Mouse (Mus musculus) liver, adult 2 months (tissue): ENCODE data around the gene Gm12830. TPM values are rescaled to one million over a fixed set of nuclear protein-coding genes. Genes with fewer than 3 reads are reported as not detected.

Source experiments
- DNase-seq: peaks from one replicate; pipeline ENCODE4 v3.0.0-alpha.2; 2011; ENCODE audit warnings: low read depth, low spot score; ENCODE audit errors: extremely low read depth
- H3K27ac ChIP-seq: fragments of 200-500 bp; replicated peaks from 2 replicates; pipeline ENCODE4 v1.5.1; 2012; ENCODE audit warnings: low read depth, mild to moderate bottlenecking, control low read depth, inconsistent platforms, low read length; ENCODE audit not compliant: insufficient read depth
- H3K27me3 ChIP-seq: fragments of 200-500 bp; 2 replicates; pipeline ENCODE4 v1.6.1; 2012; ENCODE audit warnings: mild to moderate bottlenecking, moderate library complexity, low read length, inconsistent platforms; ENCODE audit not compliant: control insufficient read depth, insufficient read depth
- H3K36me3 ChIP-seq: fragments of 200-500 bp; 2 replicates; pipeline ENCODE4 v1.6.1; 2012; ENCODE audit warnings: low read length, inconsistent platforms; ENCODE audit not compliant: control insufficient read depth, insufficient read depth
- H3K4me1 ChIP-seq: fragments of 200-500 bp; 2 replicates; pipeline ENCODE4 v1.6.1; 2011; ENCODE audit warnings: low read length; ENCODE audit not compliant: control insufficient read depth, insufficient read depth
- H3K4me3 ChIP-seq: fragments of 200-500 bp; 2 replicates; pipeline ENCODE4 v1.5.1; 2011; ENCODE audit warnings: low read depth, mild to moderate bottlenecking, control low read depth, low read length, moderate library complexity; ENCODE audit not compliant: insufficient read depth
- H3K79me2 ChIP-seq: fragments of 200-500 bp; 2 replicates; pipeline ENCODE4 v1.6.1; 2012; ENCODE audit warnings: inconsistent platforms, mild to moderate bottlenecking, low read length, moderate library complexity; ENCODE audit not compliant: control insufficient read depth, insufficient read depth
- H3K9ac ChIP-seq: fragments of 200-500 bp; 2 replicates; pipeline ENCODE4 v1.6.1; 2012; ENCODE audit warnings: low read depth, mild to moderate bottlenecking, control low read depth, inconsistent platforms, low read length
- CTCF ChIP-seq: fragments of 200-500 bp; IDR thresholded peaks from 2 replicates; pipeline ENCODE4 v1.5.1; 2011; ENCODE audit warnings: low read depth, low read length, control low read depth
- POLR2A ChIP-seq: fragments of 200-500 bp; IDR thresholded peaks from 2 replicates; pipeline ENCODE4 v1.6.1; 2011; ENCODE audit warnings: low read length, control low read depth; ENCODE audit not compliant: insufficient read depth; ENCODE audit errors: extremely low read depth
- WGBS: fragments of 180-500 bp; shearing (Covaris S2); methylation state at CpG from one replicate; pipeline ENCODE4 v1.1.7; 2018; 5-methylcytosine and 5-hydroxymethylcytosine counted together
- polyA plus RNA-seq: library from polyadenylated mRNA; depleted of rRNA; stranded (reverse); fragments of >200 nt; gene quantifications from 2 replicates; pipeline ENCODE4 v1.2.3, GENCODE M21; 2012
- total RNA-seq: library from RNA; depleted of rRNA; stranded (reverse); fragments of >200 nt; gene quantifications from 2 replicates; pipeline ENCODE4 v1.2.3, GENCODE M21; 2014

Gm12830 gene
- total and polyA plus RNA-seq, 2 experiments = not detected

DNA sequence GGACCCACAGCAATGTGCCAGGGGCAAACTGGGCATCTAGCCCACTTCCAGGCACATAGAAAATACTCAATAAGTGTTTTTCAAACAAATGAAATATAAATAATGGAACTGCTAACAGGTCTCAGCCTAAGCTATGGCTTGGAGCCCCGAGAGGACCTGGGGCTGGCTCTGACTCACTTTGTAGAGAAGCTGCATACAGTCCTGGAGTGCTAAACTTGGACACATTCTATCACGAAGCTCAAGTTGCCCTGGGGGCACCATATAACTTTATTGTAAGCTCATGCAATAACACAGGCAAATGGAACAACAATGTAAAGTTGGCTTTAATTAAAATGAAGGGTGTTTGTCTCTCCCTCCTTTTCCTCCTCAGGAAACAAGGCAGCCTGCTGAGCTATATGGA, 32.4 kb downstream of the Gm12830 start:
- no peak overlapping the region for H3K9ac ChIP-seq
- no peak overlapping the region for H3K27ac ChIP-seq
- no peak for DNase-seq
- H3K4me3 ChIP-seq = no peak overlapping the region
- TF ChIP-seq POLR2A = no peak
- TF ChIP-seq CTCF = no peak
- no peaks in the 10 kb centered on the region for H3K79me2 ChIP-seq
- no peaks in the 10 kb centered on the region for H3K36me3 ChIP-seq
- 74% methylated on average over 2 of the region's 2 CpGs for WGBS
- H3K27me3 ChIP-seq = peaks cover 25% of the 10 kb centered on the region; the same call in 1 of the 2 replicates
- no peaks in the 10 kb centered on the region for H3K4me1 ChIP-seq

GRCm38 (mm10) chr4:114858426-114858825, 36.9 kb downstream of the Gm12830 start:
- Histone ChIP-seq H3K79me2 (no peaks in the 10 kb centered on the region), H3K4me3 (no peak overlapping the region), H3K27me3 (peaks cover 30% of the 10 kb centered on the region; the same call in 1 of the 2 replicates), H3K36me3 (no peaks in the 10 kb centered on the region), H3K27ac (no peak overlapping the region), H3K4me1 (no peaks in the 10 kb centered on the region), H3K9ac (no peak overlapping the region)
- 52% methylated on average over 5 of the region's 5 CpGs for WGBS
- TF ChIP-seq POLR2A = no peak
- no peak for TF ChIP-seq CTCF
- DNase-seq = no peak

- Histone ChIP-seq H3K36me3 (no peaks in the 10 kb centered on the region), H3K4me1 (no peaks in the 10 kb centered on the region), H3K79me2 (no peaks in the 10 kb centered on the region), H3K27me3 (peaks cover 10% of the 10 kb centered on the region; the same call in 1 of the 2 replicates), H3K9ac (no peak overlapping the region), H3K27ac (no peak overlapping the region), H3K4me3 (no peak overlapping the region)
- DNase-seq = no peak
- 82% methylated on average over 5 of the region's 5 CpGs for WGBS
- TF ChIP-seq CTCF (no peak), POLR2A (no peak)
Measured at GRCm38 (mm10) chr4:114863166-114863565, 41.6 kb downstream of the Gm12830 start.

- no peak overlapping the region for H3K9ac ChIP-seq
- H3K27ac ChIP-seq = no peak overlapping the region
- no peak overlapping the region for H3K4me3 ChIP-seq
- peak; percentile 69 for DNase-seq
- TF ChIP-seq CTCF = no peak
- TF ChIP-seq POLR2A = no peak
- H3K79me2 ChIP-seq = no peaks in the 10 kb centered on the region
- no peaks in the 10 kb centered on the region for H3K36me3 ChIP-seq
- 17% methylated on average over 11 of the region's 11 CpGs for WGBS
- peaks cover 5% of the 10 kb centered on the region for H3K4me1 ChIP-seq
- no peaks in the 10 kb centered on the region; the same call in 1 of the 2 replicates for H3K27me3 ChIP-seq
Measured at GRCm38 (mm10) chr4:114869765-114870490, 48.4 kb downstream of the Gm12830 start.

GRCm38 (mm10) chr4:114876441-114876972, 55.0 kb downstream of the Gm12830 start:
- H3K27me3 ChIP-seq = no peaks in the 10 kb centered on the region
- H3K27ac ChIP-seq = no peak overlapping the region
- DNase-seq = no peak
- H3K4me1 ChIP-seq = no peaks in the 10 kb centered on the region; the same call in 1 of the 2 replicates
- whole genome bisulfite sequencing = 65% methylated on average over 8 of the region's 8 CpGs
- H3K79me2 ChIP-seq = no peaks in the 10 kb centered on the region
- no peak for TF ChIP-seq CTCF
- no peak for TF ChIP-seq POLR2A
- H3K4me3 ChIP-seq = no peak overlapping the region
- no peak overlapping the region for H3K9ac ChIP-seq
- no peaks in the 10 kb centered on the region for H3K36me3 ChIP-seq

DNA sequence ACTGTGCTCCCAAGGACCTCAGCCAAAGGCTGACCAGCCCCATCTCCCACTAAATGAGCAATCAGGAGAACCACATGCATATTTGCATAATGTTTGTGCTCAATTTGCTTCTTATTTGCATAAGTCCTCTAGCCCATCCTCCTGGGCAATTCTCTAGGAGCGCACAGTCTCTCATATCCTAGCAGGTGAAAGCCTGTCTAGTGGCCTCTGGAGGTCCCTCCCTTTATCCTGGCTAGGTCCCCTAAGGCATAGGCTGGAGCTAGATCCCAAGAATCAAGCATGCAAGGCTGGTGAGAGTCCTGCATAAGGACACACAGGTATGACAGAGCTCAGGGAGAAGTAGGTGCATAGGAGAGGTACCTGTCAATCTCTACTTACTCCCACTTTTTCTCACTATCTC, 60.7 kb downstream of the Gm12830 start:
- TF ChIP-seq POLR2A = no peak
- TF ChIP-seq CTCF = no peak
- no peak for DNase-seq

More for the DNA sequence above, 60.7 kb downstream of the Gm12830 start:
- no peak overlapping the region for H3K4me3 ChIP-seq
- H3K27ac ChIP-seq = no peak overlapping the region
- H3K9ac ChIP-seq = no peak overlapping the region
- WGBS = 97% methylated on average over 1 of the region's 1 CpGs
- H3K4me1 ChIP-seq = no peaks in the 10 kb centered on the region; the same call in 1 of the 2 replicates
- H3K79me2 ChIP-seq = no peaks in the 10 kb centered on the region
- H3K27me3 ChIP-seq = no peaks in the 10 kb centered on the region
- H3K36me3 ChIP-seq = no peaks in the 10 kb centered on the region
